Mouse (Mus musculus) G1E (cell line): Measurements from ENCODE around the gene Fancc.

Experiments
- CTCF ChIP-seq: IDR thresholded peaks from 2 replicates; pipeline ENCODE4 v1.5.1; 2012; ENCODE audit warnings: low read depth, low read length, inconsistent platforms, mixed read lengths
- GATA1 ChIP-seq: IDR thresholded peaks from 2 replicates; pipeline ENCODE4 v1.6.1; 2012; ENCODE audit warnings: borderline replicate concordance, low read length, inconsistent platforms, mixed read lengths
- GATA2 ChIP-seq: IDR thresholded peaks from 2 replicates; pipeline ENCODE4 v1.6.1; 2012; ENCODE audit warnings: low read depth, low read length, inconsistent platforms, borderline replicate concordance
- TAL1 ChIP-seq: conservative IDR thresholded peaks from 2 replicates; pipeline ENCODE4 v1.6.1; 2012; ENCODE audit warnings: low read depth, low read length, inconsistent platforms, mixed read lengths

DNA sequence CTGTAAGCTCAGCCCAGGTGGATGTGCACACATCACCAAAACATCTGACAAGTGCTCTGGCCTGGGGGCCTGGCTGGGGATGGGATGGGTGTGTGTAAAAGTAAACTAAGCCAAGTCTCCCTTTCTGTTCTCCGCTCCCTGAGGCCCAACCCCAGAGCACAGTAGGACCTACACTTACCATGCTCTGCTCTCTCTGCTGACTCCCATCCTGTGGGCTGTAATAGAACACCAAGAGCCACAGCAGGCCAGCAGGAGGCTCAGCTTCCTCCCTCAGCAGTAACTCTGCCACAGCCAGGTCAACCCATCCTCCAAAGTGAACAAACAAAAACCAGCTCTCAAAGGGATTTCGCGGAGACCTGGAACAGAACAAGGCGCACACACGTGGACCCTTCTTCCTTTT lies 175.4 kb downstream of the Fancc start:
- no peak for TF ChIP-seq CTCF
- TF ChIP-seq TAL1 = no peak
- no peak for TF ChIP-seq GATA1
- TF ChIP-seq GATA2 = no peak
